Mouse (Mus musculus): ENCODE measurements around the gene Fbxw21. TPM values are rescaled to one million over a fixed set of nuclear protein-coding genes. Genes with fewer than 3 reads are reported as not detected.

Gene Fbxw21
- polyA plus RNA-seq, 1 experiment from 2014 or later = not detected

DNA sequence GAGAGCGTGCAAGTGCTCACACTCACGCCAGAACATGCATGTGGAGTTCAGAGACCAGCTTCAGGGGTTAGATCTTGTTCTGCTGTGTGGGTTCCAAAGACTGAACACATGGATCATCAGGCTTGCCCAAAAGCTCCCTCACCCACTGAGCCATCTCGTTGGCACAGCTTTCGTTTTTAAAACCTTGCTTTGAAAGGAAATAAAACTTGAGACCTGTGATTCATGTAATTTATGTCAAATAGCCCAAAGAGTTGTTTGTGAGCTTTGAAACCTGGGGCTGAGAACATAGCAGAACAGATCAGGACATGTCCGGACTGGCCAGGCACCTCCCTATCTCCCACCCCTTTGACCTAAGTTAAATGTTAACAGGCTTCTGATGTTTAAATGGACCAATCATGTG is 31.8 kb downstream of the Fbxw21 start:
- Histone ChIP-seq H3K9ac (ENCODE audit: low read depth, low read length) (no peak overlapping the region), H3K9me3 (ENCODE audit: control insufficient read depth, low read length) (no peaks in the 10 kb centered on the region), H3K36me3 (ENCODE audit: control insufficient read depth, insufficient read depth, low read length) (no peaks in the 10 kb centered on the region), H3K27ac (ENCODE audit: low read depth, low read length) (no peak overlapping the region), H3K4me3 (ENCODE audit: low read length) (no peak overlapping the region), H3K4me1 (ENCODE audit: control insufficient read depth, insufficient read depth, low read length) (no peaks in the 10 kb centered on the region), H3K27me3 (ENCODE audit: control insufficient read depth, insufficient read depth, low read length) (no peaks in the 10 kb centered on the region), H3K4me2 (replicated peaks; ENCODE audit: low read depth, low read length) (no peak overlapping the region)
- WGBS = 74% methylated on average over 5 of the region's 5 CpGs
- no peak for ATAC-seq (ENCODE audit: low FRiP score, low TSS enrichment)

DNA sequence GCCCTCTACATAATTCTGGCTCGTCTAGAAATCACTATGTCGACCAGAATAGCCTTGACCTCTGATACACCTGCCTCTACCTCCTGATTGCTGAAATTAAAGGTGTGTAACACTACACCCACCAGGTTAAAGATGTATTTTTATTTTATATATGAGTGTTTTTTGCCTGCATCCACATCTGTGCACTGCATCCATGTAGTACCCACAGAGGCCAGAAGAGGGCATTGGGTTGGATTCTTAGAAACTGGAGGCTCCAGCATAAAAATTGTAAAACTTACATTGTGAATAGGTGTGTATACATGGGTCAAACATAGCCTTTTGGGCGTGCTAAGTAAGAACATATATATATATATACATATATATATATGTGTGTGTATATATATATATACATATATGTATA is 33.6 kb downstream of the Fbxw21 start:
- ATAC-seq (ENCODE audit: low FRiP score, low TSS enrichment) = no peak
- H3K36me3 ChIP-seq (ENCODE audit: control insufficient read depth, insufficient read depth, low read length) = no peaks in the 10 kb centered on the region
- no peaks in the 10 kb centered on the region for H3K9me3 ChIP-seq (ENCODE audit: control insufficient read depth, low read length)
- H3K4me2 ChIP-seq (replicated peaks; ENCODE audit: low read depth, low read length) = no peak overlapping the region
- no peak overlapping the region for H3K9ac ChIP-seq (ENCODE audit: low read depth, low read length)
- WGBS = 66% methylated on average over 3 of the region's 3 CpGs
- H3K27me3 ChIP-seq (ENCODE audit: control insufficient read depth, insufficient read depth, low read length) = no peaks in the 10 kb centered on the region
- H3K27ac ChIP-seq (ENCODE audit: low read depth, low read length) = no peak overlapping the region
- H3K4me3 ChIP-seq (ENCODE audit: low read length) = no peak overlapping the region
- 0 out of 2 replicates have a peak, but pooled peaks cover under 1% of the 10 kb centered on the region for H3K4me1 ChIP-seq (ENCODE audit: control insufficient read depth, insufficient read depth, low read length)

DNA sequence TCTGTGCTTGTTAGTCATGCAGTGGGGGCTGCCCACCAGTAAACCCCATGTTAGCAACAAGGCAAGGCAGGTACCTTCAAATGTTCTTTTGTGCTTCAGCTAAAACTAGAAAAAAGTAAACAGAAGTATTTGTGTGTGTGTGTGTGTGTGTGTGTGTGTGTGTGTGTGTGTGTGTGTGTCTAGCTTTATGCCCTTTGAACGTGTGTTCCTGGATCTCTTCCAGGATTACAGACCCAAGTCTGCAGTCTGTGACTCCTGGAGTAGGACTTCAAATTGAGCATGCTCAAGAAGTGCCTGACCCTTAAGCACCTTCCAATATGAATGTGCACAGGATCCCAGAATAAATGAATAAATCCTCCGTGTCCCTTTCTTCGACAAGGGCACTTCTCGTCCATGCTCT is 34.8 kb downstream of the Fbxw21 start:
- 0 out of 2 replicates have a peak, but pooled peaks cover 4% of the 10 kb centered on the region for H3K4me1 ChIP-seq (ENCODE audit: control insufficient read depth, insufficient read depth, low read length)
- WGBS = 82% methylated on average over 4 of the region's 4 CpGs
- H3K36me3 ChIP-seq (ENCODE audit: control insufficient read depth, insufficient read depth, low read length) = no peaks in the 10 kb centered on the region
- H3K27ac ChIP-seq (ENCODE audit: low read depth, low read length) = no peak overlapping the region
- H3K9ac ChIP-seq (ENCODE audit: low read depth, low read length) = no peak overlapping the region
- no peaks in the 10 kb centered on the region for H3K27me3 ChIP-seq (ENCODE audit: control insufficient read depth, insufficient read depth, low read length)
- ATAC-seq (ENCODE audit: low FRiP score, low TSS enrichment) = no peak
- H3K4me3 ChIP-seq (ENCODE audit: low read length) = no peak overlapping the region
- no peaks in the 10 kb centered on the region for H3K9me3 ChIP-seq (ENCODE audit: control insufficient read depth, low read length)
- no peak overlapping the region for H3K4me2 ChIP-seq (replicated peaks; ENCODE audit: low read depth, low read length)

DNA sequence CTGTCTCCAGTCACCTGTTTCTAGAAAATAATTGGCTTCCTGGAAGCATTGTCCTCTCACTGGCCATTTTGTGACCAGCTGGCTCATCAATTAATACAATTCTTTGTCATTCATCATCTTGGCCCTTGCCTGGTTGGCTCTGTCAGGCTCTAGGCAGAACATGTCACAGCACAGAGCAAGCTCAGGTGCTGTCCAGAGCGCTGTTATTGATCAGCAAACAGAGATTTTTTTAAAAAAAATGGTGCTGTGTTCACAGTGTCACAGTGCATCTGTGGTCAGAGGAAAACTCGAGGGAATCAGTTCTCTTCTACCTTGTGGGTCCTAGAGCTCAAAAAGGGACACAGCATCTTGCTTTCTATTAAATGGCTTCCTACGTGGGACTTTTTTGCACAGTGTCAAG is 36.4 kb downstream of the Fbxw21 start:
- Histone ChIP-seq H3K4me2 (replicated peaks; ENCODE audit: low read depth, low read length) (no peak overlapping the region), H3K27me3 (ENCODE audit: control insufficient read depth, insufficient read depth, low read length) (no peaks in the 10 kb centered on the region), H3K4me3 (ENCODE audit: low read length) (no peak overlapping the region), H3K27ac (ENCODE audit: low read depth, low read length) (no peak overlapping the region), H3K9ac (ENCODE audit: low read depth, low read length) (no peak overlapping the region), H3K9me3 (ENCODE audit: control insufficient read depth, low read length) (no peaks in the 10 kb centered on the region), H3K4me1 (ENCODE audit: control insufficient read depth, insufficient read depth, low read length) (0 out of 2 replicates have a peak, but pooled peaks cover 7% of the 10 kb centered on the region), H3K36me3 (ENCODE audit: control insufficient read depth, insufficient read depth, low read length) (no peaks in the 10 kb centered on the region)
- WGBS = 69% methylated on average over 3 of the region's 3 CpGs
- no peak for ATAC-seq (ENCODE audit: low FRiP score, low TSS enrichment)

DNA sequence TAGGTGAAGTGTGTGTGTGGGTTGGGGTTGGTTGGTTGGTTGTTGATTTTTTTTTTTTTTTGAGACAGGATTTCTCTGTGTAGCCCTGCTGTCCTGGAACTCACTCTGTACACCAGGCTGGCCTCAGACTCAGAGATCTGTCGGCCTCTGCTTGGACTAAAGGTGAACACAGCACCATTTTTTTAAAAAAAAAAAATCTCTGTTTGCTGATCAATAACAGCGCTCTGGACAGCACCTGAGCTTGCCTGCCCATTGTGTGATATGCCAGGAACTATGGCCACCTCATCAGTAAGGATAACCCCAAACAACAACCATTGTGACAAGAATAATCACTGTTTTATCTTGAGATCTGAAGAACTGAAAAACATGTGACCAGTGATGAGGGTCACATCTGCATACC is 36.8 kb downstream of the Fbxw21 start:
- Histone ChIP-seq H3K4me1 (ENCODE audit: control insufficient read depth, insufficient read depth, low read length) (0 out of 2 replicates have a peak, but pooled peaks cover 7% of the 10 kb centered on the region), H3K9ac (ENCODE audit: low read depth, low read length) (no peak overlapping the region), H3K4me2 (replicated peaks; ENCODE audit: low read depth, low read length) (no peak overlapping the region), H3K27ac (ENCODE audit: low read depth, low read length) (no peak overlapping the region), H3K9me3 (ENCODE audit: control insufficient read depth, low read length) (no peaks in the 10 kb centered on the region), H3K36me3 (ENCODE audit: control insufficient read depth, insufficient read depth, low read length) (no peaks in the 10 kb centered on the region), H3K4me3 (ENCODE audit: low read length) (no peak overlapping the region), H3K27me3 (ENCODE audit: control insufficient read depth, insufficient read depth, low read length) (no peaks in the 10 kb centered on the region)
- ATAC-seq (ENCODE audit: low FRiP score, low TSS enrichment) = no peak
- 83% methylated on average over 2 of the region's 2 CpGs for WGBS

DNA sequence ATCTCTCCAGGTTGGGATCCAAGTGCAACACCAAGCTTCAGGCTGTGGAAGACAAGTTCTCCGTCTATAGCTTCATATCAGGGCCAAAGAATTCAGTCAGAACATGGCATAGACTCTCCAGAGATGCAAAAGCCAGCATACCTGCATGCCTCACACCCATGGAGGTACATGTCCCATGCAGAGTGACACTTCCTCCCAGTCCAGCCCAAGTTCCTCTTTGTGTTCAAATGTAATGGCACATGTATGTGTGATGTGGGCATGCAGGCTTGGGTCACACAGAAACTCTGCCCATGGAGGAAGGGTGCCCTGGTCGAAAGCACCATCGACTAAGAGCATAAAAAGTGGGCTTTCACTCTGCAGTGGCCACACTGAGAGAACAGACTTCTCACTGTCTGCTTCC is 37.7 kb downstream of the Fbxw21 start:
- Histone ChIP-seq H3K27ac (ENCODE audit: low read depth, low read length) (no peak overlapping the region), H3K36me3 (ENCODE audit: control insufficient read depth, insufficient read depth, low read length) (peaks cover 4% of the 10 kb centered on the region), H3K4me1 (ENCODE audit: control insufficient read depth, insufficient read depth, low read length) (0 out of 2 replicates have a peak, but pooled peaks cover 7% of the 10 kb centered on the region), H3K4me2 (replicated peaks; ENCODE audit: low read depth, low read length) (no peak overlapping the region), H3K9ac (ENCODE audit: low read depth, low read length) (no peak overlapping the region), H3K27me3 (ENCODE audit: control insufficient read depth, insufficient read depth, low read length) (no peaks in the 10 kb centered on the region), H3K9me3 (ENCODE audit: control insufficient read depth, low read length) (no peaks in the 10 kb centered on the region), H3K4me3 (ENCODE audit: low read length) (no peak overlapping the region)
- 84% methylated on average over 3 of the region's 3 CpGs for WGBS
- ATAC-seq (ENCODE audit: low FRiP score, low TSS enrichment) = no peak

DNA sequence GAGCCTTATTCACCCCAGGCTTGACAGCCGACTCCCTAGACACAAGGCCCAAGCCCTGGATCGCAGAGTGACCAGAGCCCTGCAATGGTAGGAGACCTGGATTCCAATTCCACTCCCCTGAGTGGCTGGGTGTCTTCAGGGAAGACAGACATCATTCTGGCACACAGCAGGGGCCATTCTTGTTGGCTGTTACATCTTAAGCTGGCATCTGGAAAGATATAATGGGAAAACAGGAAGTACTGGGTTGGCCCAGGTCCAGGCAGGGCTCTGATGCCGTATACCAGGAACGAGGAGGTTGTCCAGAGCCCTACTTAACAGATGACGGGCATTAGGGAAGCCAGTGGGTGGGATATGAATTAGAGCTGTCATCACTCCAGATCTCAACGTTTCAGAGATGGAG is 38.6 kb downstream of the Fbxw21 start:
- Histone ChIP-seq H3K9me3 (ENCODE audit: control insufficient read depth, low read length) (no peaks in the 10 kb centered on the region), H3K27ac (ENCODE audit: low read depth, low read length) (no peak overlapping the region), H3K4me2 (replicated peaks; ENCODE audit: low read depth, low read length) (no peak overlapping the region), H3K27me3 (ENCODE audit: control insufficient read depth, insufficient read depth, low read length) (no peaks in the 10 kb centered on the region), H3K36me3 (ENCODE audit: control insufficient read depth, insufficient read depth, low read length) (peaks cover 13% of the 10 kb centered on the region), H3K4me3 (ENCODE audit: low read length) (no peak overlapping the region), H3K4me1 (ENCODE audit: control insufficient read depth, insufficient read depth, low read length) (0 out of 2 replicates have a peak, but pooled peaks cover 7% of the 10 kb centered on the region), H3K9ac (ENCODE audit: low read depth, low read length) (no peak overlapping the region)
- 57% methylated on average over 6 of the region's 6 CpGs for WGBS
- no peak for ATAC-seq (ENCODE audit: low FRiP score, low TSS enrichment)

DNA sequence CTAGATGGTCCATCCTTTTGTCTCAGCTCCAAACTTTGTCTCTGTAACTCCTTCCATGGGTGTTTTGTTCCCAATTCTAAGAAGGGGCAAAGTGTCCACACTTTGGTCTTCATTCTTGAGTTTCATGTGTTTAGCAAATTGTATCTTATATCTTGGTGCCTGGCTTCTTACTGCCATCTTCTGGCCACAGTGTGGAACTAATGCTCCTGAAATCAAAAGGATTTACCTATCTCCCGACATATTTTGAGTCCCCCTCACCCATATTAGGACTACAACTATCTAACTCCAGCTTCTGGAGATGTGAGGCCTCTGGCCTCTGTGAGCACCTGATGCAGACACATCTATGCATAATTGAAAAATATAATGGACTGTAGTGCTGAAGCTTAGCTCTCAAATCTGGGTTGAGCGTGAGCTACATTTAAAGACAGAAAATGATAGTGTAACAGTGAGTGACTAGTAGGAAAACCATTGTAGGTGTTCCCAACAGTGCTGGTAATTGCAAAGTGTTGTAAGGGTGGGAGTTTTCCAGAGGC is 39.2 kb downstream of the Fbxw21 start:
- H3K9me3 ChIP-seq (ENCODE audit: control insufficient read depth, low read length) = no peaks in the 10 kb centered on the region
- H3K27me3 ChIP-seq (ENCODE audit: control insufficient read depth, insufficient read depth, low read length) = no peaks in the 10 kb centered on the region
- no peak overlapping the region for H3K9ac ChIP-seq (ENCODE audit: low read depth, low read length)
- H3K27ac ChIP-seq (ENCODE audit: low read depth, low read length) = no peak overlapping the region
- ATAC-seq (ENCODE audit: low FRiP score, low TSS enrichment) = no peak
- no peak overlapping the region for H3K4me3 ChIP-seq (ENCODE audit: low read length)
- H3K4me1 ChIP-seq (ENCODE audit: control insufficient read depth, insufficient read depth, low read length) = 0 out of 2 replicates have a peak, but pooled peaks cover 7% of the 10 kb centered on the region
- WGBS = 44% methylated on average over 2 of the region's 2 CpGs
- H3K4me2 ChIP-seq (replicated peaks; ENCODE audit: low read depth, low read length) = no peak overlapping the region
- peaks cover 20% of the 10 kb centered on the region for H3K36me3 ChIP-seq (ENCODE audit: control insufficient read depth, insufficient read depth, low read length)

DNA sequence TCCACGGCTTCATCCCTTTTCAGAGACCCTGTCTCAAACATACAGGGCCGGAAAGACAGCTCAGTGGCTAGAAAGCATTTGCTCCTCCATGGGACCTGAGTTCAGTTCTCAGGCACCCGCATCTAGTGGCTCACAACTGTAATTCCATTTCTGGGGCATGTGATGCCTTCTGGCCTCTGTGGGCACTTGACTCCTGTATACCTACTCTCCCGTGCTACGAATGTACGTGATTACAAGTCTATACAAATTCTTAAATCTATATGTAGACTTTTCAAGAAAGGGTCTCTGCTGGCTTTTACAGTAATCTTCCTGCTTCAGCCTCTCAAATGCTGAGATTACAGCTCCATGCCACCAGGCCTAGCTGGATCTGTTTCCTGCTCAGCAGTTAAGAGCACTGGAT is 40.9 kb downstream of the Fbxw21 start:
- no peak overlapping the region for H3K4me2 ChIP-seq (replicated peaks; ENCODE audit: low read depth, low read length)
- H3K4me3 ChIP-seq (ENCODE audit: low read length) = no peak overlapping the region
- H3K27me3 ChIP-seq (ENCODE audit: control insufficient read depth, insufficient read depth, low read length) = no peaks in the 10 kb centered on the region
- H3K9ac ChIP-seq (ENCODE audit: low read depth, low read length) = no peak overlapping the region
- H3K9me3 ChIP-seq (ENCODE audit: control insufficient read depth, low read length) = no peaks in the 10 kb centered on the region
- ATAC-seq (ENCODE audit: low FRiP score, low TSS enrichment) = no peak
- 90% methylated on average over 6 of the region's 6 CpGs for WGBS
- peaks cover 34% of the 10 kb centered on the region for H3K36me3 ChIP-seq (ENCODE audit: control insufficient read depth, insufficient read depth, low read length)
- H3K4me1 ChIP-seq (ENCODE audit: control insufficient read depth, insufficient read depth, low read length) = 0 out of 2 replicates have a peak, but pooled peaks cover 7% of the 10 kb centered on the region
- no peak overlapping the region for H3K27ac ChIP-seq (ENCODE audit: low read depth, low read length)
